Mouse (Mus musculus) erythroblast, embryonic 14.5 days (primary cell): ENCODE measurements around the gene Uxs1.

Experiments
- GATA1 ChIP-seq: IDR thresholded peaks from 2 replicates; pipeline ENCODE4 v1.6.1; 2012; ENCODE audit warnings: low read length, inconsistent platforms, mixed read lengths
- TAL1 ChIP-seq: IDR thresholded peaks from 3 replicates; pipeline ENCODE4 v1.6.1; 2012; ENCODE audit warnings: low read length, inconsistent platforms, mixed read lengths

DNA sequence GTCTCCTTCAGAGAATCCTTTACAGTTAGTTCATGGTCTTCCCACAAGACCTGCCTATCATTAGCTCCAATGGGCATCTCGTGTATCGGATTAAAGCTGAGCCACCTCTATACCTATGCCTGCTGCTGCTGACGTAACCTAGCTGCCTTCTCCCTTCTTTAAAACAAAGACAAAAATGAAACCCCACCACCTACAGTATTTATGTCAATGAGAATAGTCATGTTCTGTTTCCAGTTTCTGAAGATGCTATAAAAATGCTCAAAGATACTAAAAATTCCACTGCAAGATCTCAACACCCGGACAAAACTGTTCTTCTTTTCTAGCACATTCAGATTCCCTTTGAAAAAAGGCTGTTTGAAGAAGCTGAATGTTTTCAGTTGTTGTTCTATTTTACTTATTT, 9.2 kb downstream of the Uxs1 start:
- no peak for TF ChIP-seq GATA1
- no peak for TF ChIP-seq TAL1
